Mouse (Mus musculus): ENCODE results near the gene Plxnb2.

DNA sequence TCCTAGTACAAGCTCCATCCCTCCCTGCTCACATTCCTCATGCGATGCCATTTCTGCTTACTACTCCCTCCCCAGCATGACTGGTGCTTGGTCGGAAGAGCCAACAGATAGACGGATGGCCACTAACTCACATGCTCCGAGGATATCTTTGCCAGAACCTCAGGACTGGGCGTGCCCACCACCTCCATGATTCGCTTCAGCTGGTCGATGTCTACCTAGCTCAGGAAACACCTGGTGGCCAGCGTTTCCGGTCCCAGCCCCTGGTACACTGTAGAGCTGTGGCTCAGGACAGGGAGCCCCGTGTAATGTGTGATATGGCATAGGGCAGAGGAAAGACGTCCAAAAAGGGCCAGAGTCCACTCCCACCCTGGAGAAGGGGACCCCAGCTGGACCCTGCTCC is 35.6 kb downstream of the Plxnb2 start:
- no peak for TF ChIP-seq CTCF (IDR thresholded peaks at IDR 0.05; ENCODE audit: control insufficient read depth, insufficient read depth, insufficient replicate concordance, low read depth, low read length)
- TF ChIP-seq POLR2A (IDR thresholded peaks at IDR 0.05; ENCODE audit: control insufficient read depth, low read depth, low read length), result no peak

Data from testis, adult 2 months (tissue).